Mouse (Mus musculus): ENCODE results near the gene Nek9.

GRCm38 (mm10) chr12:85286941-85287340, 52.2 kb downstream of the Nek9 start:
- TF ChIP-seq CTCF (IDR thresholded peaks at IDR 0.05) (peak; percentile 70), EP300 (IDR thresholded peaks at IDR 0.05) (no peak)
